Mouse (Mus musculus) olfactory bulb, adult 2 months (tissue): ENCODE measurements around the gene Cep57. TPM values are rescaled to one million over a fixed set of nuclear protein-coding genes. Genes with fewer than 3 reads are reported as not detected.

Experiments used
- H3K27ac ChIP-seq: fragments of 200-500 bp; 2 replicates; pipeline ENCODE4 v1.5.1; 2012; ENCODE audit warnings: low read depth, low read length; ENCODE audit not compliant: insufficient read depth
- H3K4me1 ChIP-seq: fragments of 200-500 bp; 2 replicates; pipeline ENCODE4 v1.6.1; 2012; ENCODE audit warnings: low read length; ENCODE audit not compliant: control insufficient read depth, insufficient read depth
- H3K4me3 ChIP-seq: fragments of 200-500 bp; 2 replicates; pipeline ENCODE4 v1.5.1; 2012; ENCODE audit warnings: mild to moderate bottlenecking, low read depth, low read length, moderate library complexity; ENCODE audit not compliant: insufficient read depth
- CTCF ChIP-seq: fragments of 200-500 bp; IDR thresholded peaks from 2 replicates; pipeline ENCODE4 v1.5.1; 2012; ENCODE audit warnings: low read depth, mild to moderate bottlenecking, low read length, moderate library complexity; ENCODE audit not compliant: insufficient read depth
- POLR2A ChIP-seq: fragments of 200-500 bp; IDR thresholded peaks from 2 replicates; pipeline ENCODE4 v1.6.1; 2012; ENCODE audit warnings: mild to moderate bottlenecking, low read depth, low read length, moderate library complexity; ENCODE audit not compliant: insufficient read depth
- WGBS: fragments of 180-500 bp; shearing (Covaris S2); methylation state at CpG from one replicate; pipeline ENCODE4 v1.1.7; 2018; 5-methylcytosine and 5-hydroxymethylcytosine counted together
- polyA plus RNA-seq: library from polyadenylated mRNA; stranded (reverse); fragments of >200 nt; gene quantifications from 2 replicates; pipeline ENCODE4 v1.2.4, GENCODE M21; 2012; ENCODE audit warnings: low replicate concordance; ENCODE audit not compliant: missing spikeins, insufficient read depth, insufficient read length

The Cep57 gene
- polyA plus RNA-seq, result not detected in 2 replicates

- 0 out of 2 replicates have a peak, but pooled peaks cover 6% of the 10 kb centered on the region for H3K4me1 ChIP-seq
- TF ChIP-seq POLR2A (peak; percentile 76), CTCF (no peak)
- WGBS, result 0% methylated on average over 44 of the region's 44 CpGs
- peak within 1 kb of the TSS; percentile 90 for H3K27ac ChIP-seq
- H3K4me3 ChIP-seq, result peak within 1 kb of the TSS; percentile 79
These were observed at the start of gene Cep57 for GRCm38 (mm10) chr9:13826832-13827405. Gene Cep57, minus strand, starts transcription at chr9:13827107.

GRCm38 (mm10) chr9:13875340-13875739 lies 48.4 kb upstream of the Cep57 start:
- H3K27ac ChIP-seq, result no peak overlapping the region
- no peaks in the 10 kb centered on the region for H3K4me1 ChIP-seq
- no peak for TF ChIP-seq CTCF
- TF ChIP-seq POLR2A, result no peak
- WGBS, result 57% methylated on average over 2 of the region's 2 CpGs
- H3K4me3 ChIP-seq, result no peak overlapping the region

- TF ChIP-seq POLR2A (no peak), CTCF (no peak)
- Histone ChIP-seq H3K4me3 (no peak overlapping the region), H3K4me1 (no peaks in the 10 kb centered on the region), H3K27ac (no peak overlapping the region)
- 40% methylated on average over 2 of the region's 2 CpGs for WGBS
These were observed 47.5 kb upstream of the Cep57 start for GRCm38 (mm10) chr9:13874359-13874758.

GRCm38 (mm10) chr9:13871631-13872030 lies 44.7 kb upstream of the Cep57 start:
- H3K4me1 ChIP-seq, result no peaks in the 10 kb centered on the region
- TF ChIP-seq CTCF (no peak), POLR2A (no peak)
- WGBS, result 88% methylated on average over 7 of the region's 7 CpGs
- no peak overlapping the region for H3K4me3 ChIP-seq
- H3K27ac ChIP-seq, result no peak overlapping the region

GRCm38 (mm10) chr9:13867646-13868045 lies 40.7 kb upstream of the Cep57 start:
- TF ChIP-seq CTCF (no peak), POLR2A (no peak)
- H3K4me1 ChIP-seq, result no peaks in the 10 kb centered on the region
- 60% methylated on average over 2 of the region's 2 CpGs for WGBS
- no peak overlapping the region for H3K27ac ChIP-seq
- H3K4me3 ChIP-seq, result no peak overlapping the region

GRCm38 (mm10) chr9:13856777-13857176 lies 29.9 kb upstream of the Cep57 start:
- 76% methylated on average over 4 of the region's 4 CpGs for WGBS
- no peak for TF ChIP-seq POLR2A
- no peak for TF ChIP-seq CTCF
- Histone ChIP-seq H3K4me3 (no peak overlapping the region), H3K27ac (no peak overlapping the region), H3K4me1 (no peaks in the 10 kb centered on the region; the same call in 1 of the 2 replicates)

GRCm38 (mm10) chr9:13856247-13856646 lies 29.3 kb upstream of the Cep57 start:
- TF ChIP-seq POLR2A (no peak), CTCF (no peak)

GRCm38 (mm10) chr9:13853876-13854275 lies 27.0 kb upstream of the Cep57 start:
- TF ChIP-seq POLR2A (no peak), CTCF (no peak)
- WGBS, result 90% methylated on average over 3 of the region's 3 CpGs
- H3K27ac ChIP-seq, result no peak overlapping the region
- no peaks in the 10 kb centered on the region; the same call in 1 of the 2 replicates for H3K4me1 ChIP-seq
- H3K4me3 ChIP-seq, result no peak overlapping the region

More at GRCm38 (mm10) chr9:13856247-13856646, 29.3 kb upstream of the Cep57 start:
- H3K27ac ChIP-seq, result no peak overlapping the region
- whole genome bisulfite sequencing, result 88% methylated on average over 1 of the region's 1 CpGs
- no peaks in the 10 kb centered on the region; the same call in 1 of the 2 replicates for H3K4me1 ChIP-seq
- H3K4me3 ChIP-seq, result no peak overlapping the region

GRCm38 (mm10) chr9:13848481-13849480 lies 21.9 kb upstream of the Cep57 start:
- TF ChIP-seq CTCF (no peak), POLR2A (no peak)
- Histone ChIP-seq H3K27ac (no peak overlapping the region), H3K4me3 (no peak overlapping the region), H3K4me1 (no peaks in the 10 kb centered on the region; the same call in 1 of the 2 replicates)
- 74% methylated on average over 10 of the region's 10 CpGs for WGBS
